Mouse (Mus musculus) cortical plate, adult 2 months (tissue): ENCODE data around the gene Tenm1.

Source experiments
- CTCF ChIP-seq: fragments of 200-500 bp; IDR thresholded peaks from 2 replicates; pipeline ENCODE4 v1.5.1; 2011; ENCODE audit warnings: mild to moderate bottlenecking, control low read depth, low read length; ENCODE audit not compliant: insufficient read depth; ENCODE audit errors: extremely low read depth
- POLR2A ChIP-seq: fragments of 200-500 bp; IDR thresholded peaks from 2 replicates; pipeline ENCODE4 v1.6.1; 2011; ENCODE audit warnings: mild to moderate bottlenecking, low read length, control low read depth; ENCODE audit not compliant: insufficient read depth; ENCODE audit errors: extremely low read depth

GRCm38 (mm10) chrX:42540756-42541053, 888.2 kb downstream of the Tenm1 start:
- TF ChIP-seq CTCF, result peak; percentile 50
- no peak for TF ChIP-seq POLR2A
